Mouse (Mus musculus) lung, adult 2 months (tissue): ENCODE results near the gene Crip3.

ENCODE experiments used
- CTCF ChIP-seq: fragments of 200-500 bp; IDR thresholded peaks from 2 replicates; pipeline ENCODE4 v1.5.1; 2011; ENCODE audit warnings: mild to moderate bottlenecking, low read length, control low read depth; ENCODE audit not compliant: insufficient read depth
- POLR2A ChIP-seq: fragments of 200-500 bp; IDR thresholded peaks from 2 replicates; pipeline ENCODE4 v1.6.1; 2011; ENCODE audit warnings: low read depth, mild to moderate bottlenecking, control low read depth, low read length, borderline replicate concordance; ENCODE audit errors: extremely low read depth

- TF ChIP-seq CTCF (no peak), POLR2A (no peak)
These were observed 17.5 kb downstream of the Crip3 start for GRCm38 (mm10) chr17:46446264-46446663.
